Mouse (Mus musculus) hindbrain, embryonic 13.5 days (tissue): ENCODE measurements around the gene Ipo5. TPM values are rescaled to one million over a fixed set of nuclear protein-coding genes. Genes with fewer than 3 reads are reported as not detected.

Experiments
- ATAC-seq: fragments of 200-750 bp; cut with Nextera tagmentation; 2 replicates; pipeline ENCODE4 v1.8.0; 2017; ENCODE audit warnings: moderate TSS enrichment; ENCODE audit not compliant: low FRiP score
- H3K27ac ChIP-seq: fragments of 300-500 bp; sonication (generic); 2 replicates; pipeline ENCODE4 v1.5.1; 2015; ENCODE audit warnings: inconsistent platforms, mild to moderate bottlenecking, moderate library complexity
- H3K27me3 ChIP-seq: fragments of 300-500 bp; sonication (generic); 2 replicates; pipeline ENCODE4 v1.6.1; 2015; ENCODE audit warnings: mild to moderate bottlenecking, inconsistent platforms
- H3K36me3 ChIP-seq: fragments of 300-500 bp; sonication (generic); 2 replicates; pipeline ENCODE4 v1.6.1; 2015; ENCODE audit warnings: mild to moderate bottlenecking, inconsistent platforms
- H3K4me1 ChIP-seq: fragments of 300-500 bp; sonication (generic); replicated peaks from 2 replicates; pipeline ENCODE4 v1.6.1; 2015; ENCODE audit warnings: inconsistent platforms
- H3K4me2 ChIP-seq: fragments of 300-500 bp; sonication (generic); 2 replicates; pipeline ENCODE4 v1.6.1; 2015; ENCODE audit warnings: inconsistent platforms, mild to moderate bottlenecking, moderate library complexity
- H3K4me3 ChIP-seq: fragments of 300-500 bp; sonication (generic); 2 replicates; pipeline ENCODE4 v1.5.1; 2015; ENCODE audit warnings: mild to moderate bottlenecking, inconsistent platforms
- H3K9ac ChIP-seq: fragments of 300-500 bp; sonication (generic); 2 replicates; pipeline ENCODE4 v1.6.1; 2015; ENCODE audit warnings: mild to moderate bottlenecking, inconsistent platforms
- H3K9me3 ChIP-seq: fragments of 300-500 bp; sonication (generic); 2 replicates; pipeline ENCODE4 v1.6.1; 2016; ENCODE audit warnings: inconsistent platforms
- WGBS: fragments of 180-500 bp; shearing (Covaris S2); methylation state at CpG from one replicate; pipeline ENCODE4 v1.1.7; 2015; 5-methylcytosine and 5-hydroxymethylcytosine counted together
- polyA plus RNA-seq: library from polyadenylated mRNA; unstranded; fragments of >200 nt; fragmentation: Nextera tagmentation; extraction: Ambion mirVana; gene quantifications from 2 replicates; pipeline ENCODE4 v1.2.1, GENCODE M21; 2015

Ipo5 gene
- polyA plus RNA-seq, 1 experiment from 2014 or later, result 59.7 TPM

DNA sequence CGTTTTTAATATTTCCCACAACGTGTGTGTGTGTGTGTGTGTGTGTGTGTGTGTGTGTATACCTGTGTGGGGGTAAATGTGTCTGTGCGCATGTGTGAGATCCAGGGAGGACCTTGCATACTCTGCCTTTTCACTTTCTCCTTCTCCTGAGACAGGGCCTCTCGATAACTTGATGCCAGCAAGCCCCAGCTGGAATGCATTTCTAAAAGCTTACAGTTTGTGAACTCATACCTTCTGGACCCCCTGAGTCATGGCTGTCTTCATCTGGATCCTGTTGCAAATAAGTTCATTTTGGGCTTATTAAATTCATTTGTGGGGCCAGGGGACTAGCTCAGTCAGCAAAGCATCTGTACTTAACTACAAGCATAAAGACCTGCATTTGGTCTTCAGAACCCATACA, 57.7 kb downstream of the Ipo5 start:
- H3K27ac ChIP-seq, result no peak overlapping the region
- no peaks in the 10 kb centered on the region for H3K36me3 ChIP-seq
- no peak overlapping the region for H3K4me3 ChIP-seq
- H3K4me1 ChIP-seq, result no peaks in the 10 kb centered on the region
- 87% methylated on average over 4 of the region's 4 CpGs for WGBS
- no peaks in the 10 kb centered on the region for H3K9me3 ChIP-seq
- ATAC-seq, result no peak
- no peak overlapping the region for H3K9ac ChIP-seq
- no peak overlapping the region for H3K4me2 ChIP-seq
- H3K27me3 ChIP-seq, result no peaks in the 10 kb centered on the region

DNA sequence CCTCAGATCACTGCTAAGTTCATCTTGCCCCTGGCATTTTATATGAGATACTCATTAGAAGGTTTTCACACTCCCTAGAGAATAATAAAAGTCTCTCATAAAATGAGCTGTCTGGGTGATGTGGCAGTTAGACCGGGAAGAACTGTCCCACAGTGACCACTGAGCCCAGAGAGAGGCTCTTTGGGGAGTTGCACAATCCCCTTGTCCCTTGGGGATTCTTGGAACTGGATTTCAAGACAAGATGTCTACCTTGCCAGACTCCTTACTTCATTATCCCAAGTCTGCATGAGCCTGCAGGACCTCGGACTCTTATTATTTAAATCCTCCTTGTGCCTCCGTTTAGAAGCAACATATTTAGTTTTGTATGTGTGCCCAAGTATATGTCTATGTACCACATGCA, 58.6 kb downstream of the Ipo5 start:
- no peaks in the 10 kb centered on the region for H3K4me1 ChIP-seq
- ATAC-seq, result no peak
- H3K9ac ChIP-seq, result no peak overlapping the region
- no peak overlapping the region for H3K4me2 ChIP-seq
- no peaks in the 10 kb centered on the region for H3K36me3 ChIP-seq
- no peaks in the 10 kb centered on the region for H3K27me3 ChIP-seq
- no peaks in the 10 kb centered on the region for H3K9me3 ChIP-seq
- no peak overlapping the region for H3K27ac ChIP-seq
- 87% methylated on average over 3 of the region's 3 CpGs for WGBS
- H3K4me3 ChIP-seq, result no peak overlapping the region

DNA sequence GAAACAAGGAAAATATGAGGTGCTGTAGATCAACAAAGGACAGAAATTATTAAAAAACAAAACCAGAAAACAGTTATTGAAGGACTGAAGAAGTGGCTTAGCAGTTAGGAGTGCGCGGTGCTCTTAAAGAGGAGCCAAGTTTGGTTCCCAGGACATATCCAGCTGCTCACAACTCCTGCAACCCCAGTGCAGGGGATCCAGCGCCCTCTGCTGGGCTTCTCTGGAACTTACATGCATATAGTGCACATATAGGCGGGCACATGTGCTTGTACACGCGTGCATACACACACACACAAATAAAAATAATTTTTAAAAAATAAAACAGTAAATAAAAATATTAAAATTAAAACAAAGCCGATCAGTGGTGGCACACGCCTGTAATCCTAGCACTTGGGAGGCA, 59.6 kb downstream of the Ipo5 start:
- H3K36me3 ChIP-seq, result no peaks in the 10 kb centered on the region
- H3K27me3 ChIP-seq, result no peaks in the 10 kb centered on the region
- H3K9me3 ChIP-seq, result no peaks in the 10 kb centered on the region
- no peak overlapping the region for H3K4me3 ChIP-seq
- ATAC-seq, result no peak
- 83% methylated on average over 8 of the region's 8 CpGs for WGBS
- no peaks in the 10 kb centered on the region for H3K4me1 ChIP-seq
- no peak overlapping the region for H3K27ac ChIP-seq
- no peak overlapping the region for H3K9ac ChIP-seq
- no peak overlapping the region for H3K4me2 ChIP-seq

DNA sequence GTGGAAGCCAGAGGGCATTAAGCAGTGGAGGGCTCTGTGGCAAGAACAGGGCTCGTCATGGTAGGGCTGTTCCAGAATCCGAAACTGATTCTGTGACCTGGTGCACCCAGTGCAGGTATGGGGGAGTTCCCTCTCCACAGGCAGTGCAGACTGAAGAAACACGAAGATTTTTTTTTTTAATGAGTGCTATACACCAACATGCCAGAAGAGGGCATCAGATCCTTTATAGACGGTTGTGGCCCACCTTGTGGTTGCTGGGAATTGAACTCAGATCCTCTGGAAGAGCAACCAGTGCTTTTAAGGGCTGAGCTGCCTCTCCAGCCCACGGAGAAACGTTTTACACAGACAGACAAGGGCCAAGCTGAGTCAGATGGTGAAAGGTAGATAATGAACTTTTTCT, 60.3 kb downstream of the Ipo5 start:
- Histone ChIP-seq H3K27ac (no peak overlapping the region), H3K36me3 (no peaks in the 10 kb centered on the region), H3K4me3 (no peak overlapping the region), H3K4me1 (no peaks in the 10 kb centered on the region), H3K9ac (no peak overlapping the region), H3K4me2 (no peak overlapping the region), H3K27me3 (no peaks in the 10 kb centered on the region), H3K9me3 (no peaks in the 10 kb centered on the region)
- ATAC-seq, result no peak
- 73% methylated on average over 6 of the region's 6 CpGs for WGBS

DNA sequence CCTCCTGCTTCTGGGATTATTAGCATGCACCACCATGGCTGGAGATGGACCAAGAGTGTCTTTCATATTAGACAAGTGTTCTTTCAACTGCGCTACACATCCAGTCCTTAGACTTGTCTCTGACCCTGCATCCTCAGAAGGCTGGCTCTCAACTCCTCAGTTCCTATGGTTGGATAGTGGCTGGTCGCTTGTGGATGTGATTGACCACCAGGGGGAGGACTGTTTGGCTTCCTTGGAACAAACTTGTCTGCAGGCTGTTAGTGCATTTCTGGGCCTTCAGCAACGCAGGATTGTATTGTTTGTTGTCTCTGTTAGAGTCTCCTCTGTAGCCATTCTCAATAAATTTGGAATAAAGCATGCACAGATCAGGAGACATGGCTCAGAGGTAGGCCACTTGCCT, 68.5 kb downstream of the Ipo5 start:
- H3K9ac ChIP-seq, result no peak overlapping the region
- no peaks in the 10 kb centered on the region for H3K9me3 ChIP-seq
- no peaks in the 10 kb centered on the region for H3K4me1 ChIP-seq
- no peak for ATAC-seq
- no peak overlapping the region for H3K27ac ChIP-seq
- 51% methylated on average over 3 of the region's 3 CpGs for WGBS
- H3K4me3 ChIP-seq, result no peak overlapping the region
- no peaks in the 10 kb centered on the region for H3K36me3 ChIP-seq
- no peaks in the 10 kb centered on the region for H3K27me3 ChIP-seq
- no peak overlapping the region for H3K4me2 ChIP-seq

DNA sequence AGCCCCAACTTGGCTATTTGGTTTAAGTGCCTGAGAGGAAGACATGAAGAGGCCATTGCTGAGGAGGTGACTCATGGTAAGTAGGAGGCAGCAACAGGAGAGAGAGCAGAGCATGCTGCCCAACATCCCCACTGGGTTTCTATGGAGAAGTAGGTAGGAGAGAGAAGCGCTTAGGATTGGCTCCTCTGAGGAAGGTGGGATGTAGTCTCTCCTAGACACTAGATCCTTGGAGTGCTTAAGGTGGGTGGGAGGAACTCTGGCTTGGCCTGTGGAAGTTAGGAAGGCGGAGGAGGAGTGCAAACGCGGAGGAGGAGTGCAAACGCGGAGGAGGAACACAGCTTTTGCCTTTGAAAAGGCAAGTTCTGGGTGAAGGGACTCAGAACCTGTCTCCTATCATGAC, 78.1 kb downstream of the Ipo5 start:
- Histone ChIP-seq H3K27ac (no peak overlapping the region), H3K9me3 (0 out of 2 replicates have a peak, but pooled peaks cover 3% of the 10 kb centered on the region), H3K4me1 (no peaks in the 10 kb centered on the region), H3K9ac (no peak overlapping the region), H3K27me3 (no peaks in the 10 kb centered on the region), H3K4me2 (no peak overlapping the region), H3K36me3 (no peaks in the 10 kb centered on the region), H3K4me3 (no peak overlapping the region)
- WGBS, result 58% methylated on average over 6 of the region's 6 CpGs
- no peak for ATAC-seq

Other genes starting within 250 kb of the Ipo5 start
- 23.3 and 24.8 TPM in 2 replicates for gene Farp1, start 124.0 kb downstream of the Ipo5 start, polyA plus RNA-seq